Mouse (Mus musculus) MEL (cell line): ENCODE measurements around the gene Med13l. TPM values are rescaled to one million over a fixed set of nuclear protein-coding genes. Genes with fewer than 3 reads are reported as not detected.

Experiments used
- DNase-seq: peaks from one replicate; pipeline ENCODE4 v3.0.0; 2011; ENCODE audit warnings: low read depth, low spot score
- H3K27ac ChIP-seq: 2 replicates; pipeline ENCODE4 v1.5.1; 2012; ENCODE audit warnings: low read depth, mild to moderate bottlenecking, control low read depth, low read length, moderate library complexity; ENCODE audit not compliant: control insufficient read depth
- H3K27me3 ChIP-seq, 2 experiments: fragments of 150-350 bp in 1 of 2; sonication (generic) in 1 of 2; 2 replicates each; pipeline ENCODE4 v1.6.1; 2012; ENCODE audit warnings: low read length in 2 of 2, mild to moderate bottlenecking in 2 of 2, improper control_type of control experiment in 1 of 2, moderate library complexity in 1 of 2; ENCODE audit not compliant: insufficient read depth in 2 of 2, control insufficient read depth in 1 of 2
- H3K36me3 ChIP-seq, 2 experiments: 2 replicates each; pipeline ENCODE4 v1.6.1; 2012 to 2014; ENCODE audit warnings: low read length in 2 of 2, improper control_type of control experiment in 1 of 2, inconsistent platforms in 1 of 2, mild to moderate bottlenecking in 1 of 2; ENCODE audit not compliant: insufficient read depth in 2 of 2, control insufficient read depth in 1 of 2
- H3K4me1 ChIP-seq, 2 experiments: fragments of 150-350 bp in 1 of 2; sonication (generic) in 1 of 2; 2 replicates each; pipeline ENCODE4 v1.6.1; 2012; ENCODE audit warnings: low read length in 2 of 2, improper control_type of control experiment in 1 of 2, mild to moderate bottlenecking in 1 of 2; ENCODE audit not compliant: insufficient read depth in 2 of 2, control insufficient read depth in 1 of 2
- H3K4me3 ChIP-seq, 2 experiments: fragments of 150-350 bp in 1 of 2; sonication (generic) in 1 of 2; 2 replicates each; pipeline ENCODE4 v1.5.1; 2012; ENCODE audit warnings: low read depth in 2 of 2, low read length in 2 of 2, mild to moderate bottlenecking in 2 of 2, moderate library complexity in 2 of 2, control low read depth in 1 of 2, improper control_type of control experiment in 1 of 2; ENCODE audit not compliant: control insufficient read depth in 1 of 2, insufficient read depth in 1 of 2
- H3K79me2 ChIP-seq: 2 replicates; pipeline ENCODE4 v1.6.1; 2012; ENCODE audit warnings: mild to moderate bottlenecking, low read length, moderate library complexity; ENCODE audit not compliant: control insufficient read depth, poor library complexity, insufficient read depth
- H3K9ac ChIP-seq: 2 replicates; pipeline ENCODE4 v1.6.1; 2012; ENCODE audit warnings: low read depth, mild to moderate bottlenecking, control low read depth, low read length, moderate library complexity; ENCODE audit not compliant: control insufficient read depth, poor library complexity, severe bottlenecking
- H3K9me3 ChIP-seq: fragments of 150-350 bp; sonication (generic); replicated peaks from 2 replicates; pipeline ENCODE4 v1.6.1; 2012; ENCODE audit warnings: mild to moderate bottlenecking, low read length, improper control_type of control experiment, moderate library complexity; ENCODE audit not compliant: insufficient read depth
- CHD2 ChIP-seq: IDR thresholded peaks from 2 replicates; pipeline ENCODE4 v1.6.1; 2011; ENCODE audit warnings: low read length, improper control_type of control experiment
- CTCF ChIP-seq, 3 experiments: IDR thresholded peaks in 2 of 3; conservative IDR thresholded peaks in 1 of 3; 2 replicates each; pipeline ENCODE4 v1.5.1; 2011 to 2012; ENCODE audit warnings: low read length in 3 of 3, low read depth in 2 of 3, mild to moderate bottlenecking in 2 of 3, improper control_type of control experiment in 1 of 3, inconsistent platforms in 1 of 3, mixed read lengths in 1 of 3, moderate library complexity in 1 of 3; ENCODE audit not compliant: control insufficient read depth in 1 of 3, insufficient read depth in 1 of 3, poor library complexity in 1 of 3, severe bottlenecking in 1 of 3
- EP300 ChIP-seq, 2 experiments: IDR thresholded peaks; 2 replicates each; pipeline ENCODE4 v1.6.1; 2011; ENCODE audit warnings: improper control_type of control experiment in 2 of 2, low read length in 2 of 2, low read depth in 1 of 2, mild to moderate bottlenecking in 1 of 2
- ETS1 ChIP-seq: IDR thresholded peaks from 2 replicates; pipeline ENCODE4 v1.6.1; 2012; ENCODE audit warnings: low read depth, mild to moderate bottlenecking, inconsistent platforms, low read length, improper control_type of control experiment, moderate library complexity
- GABPA ChIP-seq: IDR thresholded peaks from 2 replicates; pipeline ENCODE4 v1.6.1; 2012; ENCODE audit warnings: low read depth, mild to moderate bottlenecking, inconsistent platforms, low read length, improper control_type of control experiment, moderate library complexity
- GATA1 ChIP-seq: IDR thresholded peaks from 2 replicates; pipeline ENCODE4 v1.6.1; 2011; ENCODE audit warnings: low read depth, low read length, improper control_type of control experiment
- HCFC1 ChIP-seq: IDR thresholded peaks from 2 replicates; pipeline ENCODE4 v1.6.1; 2012; ENCODE audit warnings: low read depth, mild to moderate bottlenecking, inconsistent platforms, low read length, improper control_type of control experiment, moderate library complexity
- KAT2A ChIP-seq: conservative IDR thresholded peaks from 2 replicates; pipeline ENCODE4 v1.6.1; 2012; ENCODE audit warnings: low read depth, low read length, improper control_type of control experiment, inconsistent platforms
- MAFK ChIP-seq: IDR thresholded peaks from 2 replicates; pipeline ENCODE4 v1.6.1; 2011; ENCODE audit warnings: low read depth, mild to moderate bottlenecking, low read length, improper control_type of control experiment, borderline replicate concordance
- MYB ChIP-seq: IDR thresholded peaks from 2 replicates; pipeline ENCODE4 v1.6.1; 2011; ENCODE audit warnings: mild to moderate bottlenecking, low read depth, low read length, improper control_type of control experiment
- MYC ChIP-seq: IDR thresholded peaks from 2 replicates; pipeline ENCODE4 v1.6.1; 2011; ENCODE audit warnings: low read depth, mild to moderate bottlenecking, low read length, improper control_type of control experiment, moderate library complexity
- NRF1 ChIP-seq: IDR thresholded peaks from 2 replicates; pipeline ENCODE4 v1.6.1; 2014; ENCODE audit warnings: low read depth, mild to moderate bottlenecking, inconsistent platforms, low read length, improper control_type of control experiment, moderate library complexity; ENCODE audit not compliant: poor library complexity, insufficient read depth, severe bottlenecking
- POLR2AphosphoS2 ChIP-seq: IDR thresholded peaks from 2 replicates; pipeline ENCODE4 v1.6.1; 2011; ENCODE audit warnings: low read length, improper control_type of control experiment
- TAL1 ChIP-seq: IDR thresholded peaks from 2 replicates; pipeline ENCODE4 v1.6.1; 2012; ENCODE audit warnings: mild to moderate bottlenecking, inconsistent platforms, low read length, moderate library complexity, mixed read lengths
- UBTF ChIP-seq: IDR thresholded peaks from 2 replicates; pipeline ENCODE4 v1.6.1; 2012; ENCODE audit warnings: low read depth, mild to moderate bottlenecking, inconsistent platforms, low read length, improper control_type of control experiment, moderate library complexity, borderline replicate concordance; ENCODE audit not compliant: insufficient read depth
- USF1 ChIP-seq: IDR thresholded peaks from 2 replicates; pipeline ENCODE4 v1.6.1; 2014; ENCODE audit warnings: low read depth, mild to moderate bottlenecking, inconsistent platforms, low read length, improper control_type of control experiment, moderate library complexity
- ZC3H11A ChIP-seq: IDR thresholded peaks from 2 replicates; pipeline ENCODE4 v1.6.1; 2012; ENCODE audit warnings: low read depth, mild to moderate bottlenecking, inconsistent platforms, low read length, improper control_type of control experiment
- polyA plus RNA-seq, 2 experiments: library from polyadenylated mRNA; stranded (reverse) in 1 of 2; unstranded in 1 of 2; fragments of >175 nt in 1 of 2; fragments of >200 nt in 1 of 2; gene quantifications; 2 replicates each; pipeline versions ENCODE4 v1.2.1 to v1.2.4; 2012; ENCODE audit warnings: low replicate concordance in 2 of 2, low read depth in 1 of 2; ENCODE audit not compliant: insufficient read length in 2 of 2, insufficient read depth in 1 of 2, missing spikeins in 1 of 2
- total RNA-seq: library from RNA; depleted of rRNA; stranded (reverse); fragments of 300-350 nt; gene quantifications from 2 replicates; pipeline ENCODE4 v1.2.3, GENCODE M21; 2012

The Med13l gene
- total and polyA plus RNA-seq, 3 experiments: 13.4 to 16.1 TPM; not detected in 1

DNA sequence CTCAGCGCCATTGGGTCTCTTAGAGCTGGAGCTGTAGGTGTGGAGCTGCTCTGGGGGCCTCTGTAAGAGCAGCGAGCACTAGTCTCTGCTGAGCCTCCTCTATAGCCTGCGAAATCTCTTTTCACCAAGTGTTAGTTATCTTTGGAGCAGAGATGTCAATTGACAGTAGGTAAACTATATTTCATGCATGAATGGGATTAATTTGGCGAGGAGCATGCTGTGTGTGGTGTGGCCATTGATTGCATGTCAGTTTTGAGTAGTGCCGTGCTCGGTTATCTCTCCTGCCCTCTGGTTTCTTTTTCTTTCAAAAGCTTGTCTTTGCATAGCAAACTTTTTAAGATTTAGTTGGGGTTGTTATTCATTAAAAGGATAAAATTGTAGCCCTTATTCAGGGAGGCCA is 38.1 kb downstream of the Med13l start:
- H3K79me2 ChIP-seq: peaks cover 22% of the 10 kb centered on the region
- no peak overlapping the region for H3K4me3 ChIP-seq
- H3K27ac ChIP-seq: no peak overlapping the region
- no peaks in the 10 kb centered on the region for H3K9me3 ChIP-seq
- no peak overlapping the region for H3K9ac ChIP-seq
- no peaks in the 10 kb centered on the region for H3K27me3 ChIP-seq
- TF ChIP-seq KAT2A (no peak), NRF1 (no peak), CTCF (IDR thresholded peaks at IDR 0.05 in 2 of 3, conservative IDR thresholded peaks at IDR 0.05 in 1 of 3; ENCODE audit: control insufficient read depth in 1 of 3, insufficient read depth in 1 of 3, low read depth in 2 of 3, low read length in 3 of 3, poor library complexity in 1 of 3, severe bottlenecking in 1 of 3) (no peak), GATA1 (no peak), UBTF (no peak), MYC (no peak), MYB (no peak)
- no peaks in the 10 kb centered on the region for H3K4me1 ChIP-seq
- H3K36me3 ChIP-seq: peaks cover 0 to 2% of the 10 kb centered on the region in 2 experiments; a peak in 1 of 4 replicates
- DNase-seq: no peak

DNA sequence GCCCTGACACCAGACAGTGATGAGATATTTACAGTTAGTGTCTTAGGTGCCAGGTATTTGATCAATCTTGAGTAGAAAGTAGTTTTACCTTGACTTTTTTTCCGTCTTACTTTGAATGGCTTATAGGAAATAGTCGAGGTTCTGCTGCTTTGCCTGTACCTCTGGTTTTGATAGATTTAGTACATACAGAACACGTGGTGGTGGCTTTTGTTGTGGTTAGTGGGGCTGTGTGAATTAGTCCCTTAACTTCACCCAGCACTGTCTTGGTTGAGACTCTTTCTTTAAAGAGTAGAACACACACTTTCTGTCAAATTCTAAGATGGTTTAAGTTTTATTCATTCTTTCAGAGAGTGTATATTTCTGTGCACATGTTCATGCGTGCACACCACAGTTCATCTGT is 41.0 kb downstream of the Med13l start:
- no peaks in the 10 kb centered on the region for H3K27me3 ChIP-seq
- H3K9ac ChIP-seq: no peak overlapping the region
- H3K9me3 ChIP-seq: no peaks in the 10 kb centered on the region
- peaks cover 16% of the 10 kb centered on the region for H3K79me2 ChIP-seq
- no peak for DNase-seq
- H3K36me3 ChIP-seq: no peaks in the 10 kb centered on the region; a peak in 2 of 4 replicates
- TF ChIP-seq EP300 (IDR thresholded peaks at IDR 0.05; ENCODE audit: low read depth in 1 of 2, low read length in 2 of 2) (no peak), TAL1 (no peak), UBTF (no peak), POLR2AphosphoS2 (no peak), MAFK (no peak), USF1 (no peak), CHD2 (no peak), HCFC1 (no peak), ETS1 (no peak), KAT2A (no peak), GATA1 (no peak), GABPA (no peak), ZC3H11A (no peak)
- no peak overlapping the region for H3K27ac ChIP-seq
- 0 out of 4 replicates have a peak, but pooled peaks cover 0 to under 1% of the 10 kb centered on the region in 2 experiments for H3K4me1 ChIP-seq
- H3K4me3 ChIP-seq: no peak overlapping the region
